Comparison of ENCODE assay signal across 8 mouse cellular contexts in genomic region chr2:30442498-30442890, GRCm38 (mm10). TPM values are rescaled to one million over a fixed set of nuclear protein-coding genes. Genes with fewer than 3 reads are reported as not detected.
DNase-seq lines count a peak whose midpoint lies in the region; ATAC-seq lines count a peak whose summit lies in the region.

No protein-coding gene starts in this region.

- peak; percentile 51 for DNase-seq in kidney, postnatal 10 days
- no peak for DNase-seq in kidney, adult 9 months
- DNase-seq in embryonic facial prominence, embryonic 14.5 days (ENCODE audit: low spot score): no peak
- no peak for DNase-seq in right cerebral cortex, postnatal 36 days (ENCODE audit: low spot score in 2 of 2)
- DNase-seq in natural killer cell, adult 2 months (ENCODE audit: low spot score in 2 of 2): no peak
- no peak for DNase-seq in thymus, postnatal 4 days

- WGBS in embryonic facial prominence, embryonic 14.5 days: 23% methylated on average over 5 of the region's 5 CpGs
- WGBS in intestine, embryonic 15.5 days: 24% methylated on average over 5 of the region's 5 CpGs
- WGBS in neural tube, embryonic 12.5 days: 61% methylated on average over 5 of the region's 5 CpGs

- H3K36me3 ChIP-seq in embryonic facial prominence, embryonic 14.5 days (ENCODE audit: control insufficient read depth, insufficient read depth, low read length): peaks cover 65% of the 10 kb centered on the region
- H3K36me3 ChIP-seq in intestine, embryonic 15.5 days: peaks cover 41% of the 10 kb centered on the region
- H3K36me3 ChIP-seq in neural tube, embryonic 12.5 days: peaks cover 60% of the 10 kb centered on the region

- H3K9ac ChIP-seq in embryonic facial prominence, embryonic 14.5 days (ENCODE audit: low read depth, low read length): peak overlapping the region; percentile 65
- H3K9ac ChIP-seq in intestine, embryonic 15.5 days: peak overlapping the region; percentile 40
- H3K9ac ChIP-seq in neural tube, embryonic 12.5 days: peak overlapping the region; percentile 53

- peak overlapping the region; percentile 26 for H3K4me3 ChIP-seq in embryonic facial prominence, embryonic 14.5 days (ENCODE audit: low read depth, low read length)
- peak overlapping the region; percentile 29 for H3K4me3 ChIP-seq in intestine, embryonic 15.5 days (replicated peaks)
- no peak overlapping the region for H3K4me3 ChIP-seq in neural tube, embryonic 12.5 days

- peak overlapping the region; percentile 59 for H3K4me2 ChIP-seq in embryonic facial prominence, embryonic 14.5 days (ENCODE audit: low read depth, low read length)
- peak overlapping the region; percentile 66 for H3K4me2 ChIP-seq in intestine, embryonic 15.5 days (replicated peaks)
- peak overlapping the region; percentile 43 for H3K4me2 ChIP-seq in neural tube, embryonic 12.5 days (replicated peaks)

- ATAC-seq in embryonic facial prominence, embryonic 14.5 days (ENCODE audit: low read depth): no peak
- ATAC-seq in intestine, embryonic 15.5 days: no peak
- no peak for ATAC-seq in neural tube, embryonic 12.5 days (ENCODE audit: low FRiP score, low read depth)

- no peaks in the 10 kb centered on the region for H3K9me3 ChIP-seq in embryonic facial prominence, embryonic 14.5 days (ENCODE audit: control insufficient read depth, low read length)
- H3K9me3 ChIP-seq in intestine, embryonic 15.5 days: no peaks in the 10 kb centered on the region
- no peaks in the 10 kb centered on the region for H3K9me3 ChIP-seq in neural tube, embryonic 12.5 days

- peak overlapping the region; percentile 99 for H3K27ac ChIP-seq in embryonic facial prominence, embryonic 14.5 days (replicated peaks; ENCODE audit: low read depth, low read length)
- peak overlapping the region; percentile 98 for H3K27ac ChIP-seq in intestine, embryonic 15.5 days
- peak overlapping the region; percentile 86 for H3K27ac ChIP-seq in neural tube, embryonic 12.5 days

- peaks cover 57% of the 10 kb centered on the region for H3K4me1 ChIP-seq in embryonic facial prominence, embryonic 14.5 days (ENCODE audit: control insufficient read depth, insufficient read depth, low read length)
- H3K4me1 ChIP-seq in intestine, embryonic 15.5 days (replicated peaks): peaks cover 73% of the 10 kb centered on the region
- H3K4me1 ChIP-seq in neural tube, embryonic 12.5 days: peaks cover 58% of the 10 kb centered on the region

- no peaks in the 10 kb centered on the region for H3K27me3 ChIP-seq in embryonic facial prominence, embryonic 14.5 days (replicated peaks; ENCODE audit: control insufficient read depth, insufficient read depth, low read length)
- no peaks in the 10 kb centered on the region for H3K27me3 ChIP-seq in intestine, embryonic 15.5 days (replicated peaks)
- H3K27me3 ChIP-seq in neural tube, embryonic 12.5 days (replicated peaks): no peaks in the 10 kb centered on the region

RNA-seq across cellular contexts. Expression of gene Ptpa, which starts 26.7 kb away (rescaled TPM):
- 70.2 and 77.1 TPM in 2 replicates for polyA plus RNA-seq in embryonic facial prominence, embryonic 14.5 days (2014; fragmentation: Nextera tagmentation; extraction: Ambion mirVana)
- 117 and 120 TPM in 2 replicates for polyA plus RNA-seq in intestine, embryonic 15.5 days (2015; fragmentation: Nextera tagmentation; extraction: Ambion mirVana)
- 129 and 135 TPM in 2 replicates for polyA plus RNA-seq in neural tube, embryonic 12.5 days (2016; fragmentation: Nextera tagmentation; extraction: Ambion mirVana)

RNA-seq across cellular contexts. Expression of gene Crat, which starts 26.9 kb away (rescaled TPM):
- polyA plus RNA-seq in embryonic facial prominence, embryonic 14.5 days (2014; fragmentation: Nextera tagmentation; extraction: Ambion mirVana): 43.5 and 46.9 TPM in 2 replicates
- 19.6 and 19.8 TPM in 2 replicates for polyA plus RNA-seq in intestine, embryonic 15.5 days (2015; fragmentation: Nextera tagmentation; extraction: Ambion mirVana)
- polyA plus RNA-seq in neural tube, embryonic 12.5 days (2016; fragmentation: Nextera tagmentation; extraction: Ambion mirVana): 26.0 and 27.7 TPM in 2 replicates

RNA-seq across cellular contexts. Expression of gene Ier5l, which starts 31.5 kb away (rescaled TPM):
- polyA plus RNA-seq in embryonic facial prominence, embryonic 14.5 days (2014; fragmentation: Nextera tagmentation; extraction: Ambion mirVana): 3.4 TPM in 2 replicates
- 1.3 and 1.6 TPM in 2 replicates for polyA plus RNA-seq in intestine, embryonic 15.5 days (2015; fragmentation: Nextera tagmentation; extraction: Ambion mirVana)
- polyA plus RNA-seq in neural tube, embryonic 12.5 days (2016; fragmentation: Nextera tagmentation; extraction: Ambion mirVana): 5.7 and 5.8 TPM in 2 replicates

RNA-seq across cellular contexts. Expression of gene Dolpp1, which starts 50.4 kb away (rescaled TPM):
- 28.5 and 29.0 TPM in 2 replicates for polyA plus RNA-seq in embryonic facial prominence, embryonic 14.5 days (2014; fragmentation: Nextera tagmentation; extraction: Ambion mirVana)
- polyA plus RNA-seq in intestine, embryonic 15.5 days (2015; fragmentation: Nextera tagmentation; extraction: Ambion mirVana): 44.5 and 50.9 TPM in 2 replicates
- polyA plus RNA-seq in neural tube, embryonic 12.5 days (2016; fragmentation: Nextera tagmentation; extraction: Ambion mirVana): 51.9 and 52.3 TPM in 2 replicates
